Mouse (Mus musculus): ENCODE measurements around the gene Tbc1d17. TPM values are rescaled to one million over a fixed set of nuclear protein-coding genes. Genes with fewer than 3 reads are reported as not detected.

Gene Tbc1d17
- 115 and 138 TPM in 2 replicates for polyA plus RNA-seq (2012; rRNA removed; ENCODE audit: low replicate concordance)

DNA sequence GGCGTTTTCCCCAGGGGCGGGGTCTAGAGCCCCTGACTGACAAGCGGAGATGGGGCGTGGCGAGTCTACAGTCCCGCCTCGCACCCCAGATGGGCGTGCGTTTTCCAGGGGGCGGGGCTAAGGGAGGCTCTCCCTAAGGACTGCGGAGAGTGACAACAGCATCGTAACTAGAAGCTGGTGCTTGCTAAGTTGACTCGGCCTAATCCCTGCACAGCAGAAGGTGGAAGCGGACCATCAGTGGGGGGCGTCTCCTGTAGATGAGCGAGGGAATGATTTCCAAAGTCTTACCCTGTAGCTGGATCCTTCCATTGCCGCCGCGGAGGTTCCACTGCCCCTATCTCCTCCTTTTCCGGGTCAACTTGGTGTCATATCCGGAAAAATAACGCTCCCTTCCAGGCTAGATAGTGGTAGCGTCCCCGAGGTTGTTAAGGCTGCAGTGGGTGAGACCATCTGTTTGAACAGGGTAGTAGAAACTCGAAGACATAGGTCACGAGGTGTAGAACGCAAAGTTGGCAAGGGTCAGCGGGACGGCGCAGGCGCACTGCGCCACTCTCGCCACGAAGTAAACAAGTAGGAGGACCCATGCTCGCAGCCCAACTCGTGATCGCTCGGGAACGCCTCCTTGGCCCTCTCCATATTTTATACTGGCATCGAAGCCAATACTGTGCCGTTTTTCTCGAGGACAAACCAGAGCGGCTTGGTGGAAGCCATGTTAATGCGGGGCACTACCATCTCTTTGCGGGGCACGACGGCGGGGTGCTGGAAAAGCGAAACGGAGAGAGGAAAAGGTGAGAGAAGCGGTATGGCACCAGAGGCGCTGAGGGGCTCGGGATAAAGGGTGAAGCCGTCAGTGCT, at the start of gene Tbc1d17, which contains the start of gene Akt1s1:
Gene Tbc1d17, minus strand, starts transcription at position 519 of the 855 bp plus-strand sequence.
Gene Akt1s1, plus strand, starts transcription at position 431 of the 855 bp plus-strand sequence.

DNA sequence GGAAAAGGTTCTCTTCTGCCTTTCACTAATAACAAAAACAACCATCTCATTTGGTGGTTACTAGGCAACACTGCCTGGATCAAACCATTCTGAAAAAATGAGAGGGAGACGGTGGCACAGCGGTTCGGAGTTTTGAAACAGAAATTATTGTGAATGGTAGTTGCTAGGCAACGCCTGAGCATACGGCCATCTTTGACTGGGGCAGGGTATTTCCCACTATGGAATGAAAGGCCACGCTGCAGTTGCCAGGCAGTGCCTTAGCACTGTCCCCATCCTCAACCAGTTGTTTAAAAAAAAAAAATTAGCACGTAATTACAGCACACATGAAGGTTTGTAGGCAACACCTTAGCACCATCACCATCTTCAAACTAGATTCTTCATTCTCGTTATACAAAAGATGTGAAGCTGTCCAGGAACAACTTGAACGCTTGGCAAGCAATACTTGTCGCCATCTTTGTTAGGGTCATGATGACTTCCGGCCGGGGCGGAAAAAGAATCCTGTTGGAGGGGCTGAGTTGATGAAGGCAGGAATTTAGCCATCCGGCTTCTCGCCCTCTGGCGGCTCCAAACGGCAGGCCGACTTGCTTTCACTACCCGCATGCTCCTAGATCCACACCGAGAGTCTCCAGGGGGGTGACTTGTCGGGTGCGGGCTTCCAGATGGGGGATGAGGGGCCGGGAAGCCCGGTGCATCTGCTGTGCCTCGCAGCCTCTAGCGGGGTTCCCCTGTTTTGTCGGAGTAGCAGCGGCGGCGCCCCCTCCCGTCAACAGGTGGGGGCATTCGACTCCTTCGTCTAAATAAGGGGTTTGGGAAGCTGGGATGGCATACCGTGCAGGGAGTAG, 46.9 kb upstream of the Tbc1d17 start, which contains the start of gene Fuz:
Gene Fuz, plus strand, starts transcription at position 487 of the 842 bp plus-strand sequence.

DNA sequence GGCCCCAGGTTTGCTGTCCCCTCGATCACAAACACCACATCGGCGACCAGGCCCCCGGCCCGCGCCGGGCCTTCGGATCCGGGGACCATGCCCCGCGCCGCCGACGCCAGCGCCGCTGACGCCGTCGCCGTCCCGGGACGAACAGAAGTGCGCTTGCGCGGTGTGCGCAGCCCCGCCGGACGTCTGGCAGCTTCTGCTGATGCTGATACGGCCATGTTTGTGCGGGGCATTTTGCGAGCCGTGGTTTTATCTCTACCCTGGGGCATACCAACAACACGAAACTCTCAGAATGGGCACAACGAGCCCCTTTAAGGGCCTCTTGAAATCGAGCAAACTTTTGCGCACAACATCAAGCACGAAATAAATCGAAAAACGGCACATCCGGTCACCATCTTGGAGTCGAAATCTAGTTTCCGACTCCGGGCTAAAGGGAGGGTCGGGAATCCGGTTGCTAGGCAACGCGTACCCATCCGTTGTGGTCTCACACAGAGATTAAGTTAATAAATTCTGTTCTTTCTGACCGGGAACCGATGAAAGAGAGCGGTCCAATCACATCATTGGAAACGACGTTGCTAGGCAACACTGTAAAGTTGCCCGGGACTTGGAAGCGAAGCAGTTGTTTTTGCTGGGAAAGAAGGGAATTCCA, 43.5 kb upstream of the Tbc1d17 start, which contains the start of gene Med25:
Gene Med25, minus strand, starts transcription at position 437 of the 646 bp plus-strand sequence.

DNA sequence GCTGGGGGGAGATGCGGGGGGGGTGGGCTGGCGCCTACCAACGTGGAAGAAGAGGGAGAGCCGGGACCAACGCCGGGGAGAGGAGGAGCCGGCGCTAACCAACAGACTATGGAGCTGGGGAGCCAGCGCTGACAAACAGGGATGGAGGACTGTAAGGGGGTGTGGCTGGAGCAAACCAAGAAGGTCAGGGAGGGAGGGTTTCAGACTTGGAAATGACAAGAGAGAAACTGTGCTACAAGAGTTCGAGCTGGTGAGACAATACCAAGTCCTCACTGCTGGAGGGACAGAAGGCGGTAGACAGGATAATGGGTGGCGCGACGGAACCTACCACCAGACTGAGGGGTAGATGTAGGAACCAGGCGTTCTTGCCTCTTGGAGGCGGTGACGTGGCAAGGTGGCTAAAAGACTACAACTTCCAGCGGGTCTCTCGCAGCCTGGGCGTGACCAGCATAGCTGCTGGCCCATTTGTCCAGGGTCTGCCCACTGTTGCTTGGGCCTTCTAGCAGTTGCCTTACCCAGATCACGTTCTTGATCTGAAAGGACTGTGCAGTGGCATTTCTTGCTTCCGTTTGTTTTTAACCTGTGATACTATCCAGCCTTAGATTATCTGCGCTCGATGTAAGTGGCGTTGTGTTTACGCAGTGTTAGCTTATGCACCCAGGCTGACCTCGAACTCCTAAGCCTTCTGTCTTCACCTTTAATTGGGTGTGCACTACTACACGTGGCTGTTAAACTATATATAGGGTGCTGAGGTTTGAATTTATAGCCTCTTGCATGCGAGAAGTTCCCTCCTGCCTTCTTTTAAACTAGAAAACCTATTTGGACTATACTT, 21.0 kb upstream of the Tbc1d17 start, which contains the start of gene Ptov1:
Gene Ptov1, minus strand, starts transcription at position 92 of the 832 bp plus-strand sequence.

DNA sequence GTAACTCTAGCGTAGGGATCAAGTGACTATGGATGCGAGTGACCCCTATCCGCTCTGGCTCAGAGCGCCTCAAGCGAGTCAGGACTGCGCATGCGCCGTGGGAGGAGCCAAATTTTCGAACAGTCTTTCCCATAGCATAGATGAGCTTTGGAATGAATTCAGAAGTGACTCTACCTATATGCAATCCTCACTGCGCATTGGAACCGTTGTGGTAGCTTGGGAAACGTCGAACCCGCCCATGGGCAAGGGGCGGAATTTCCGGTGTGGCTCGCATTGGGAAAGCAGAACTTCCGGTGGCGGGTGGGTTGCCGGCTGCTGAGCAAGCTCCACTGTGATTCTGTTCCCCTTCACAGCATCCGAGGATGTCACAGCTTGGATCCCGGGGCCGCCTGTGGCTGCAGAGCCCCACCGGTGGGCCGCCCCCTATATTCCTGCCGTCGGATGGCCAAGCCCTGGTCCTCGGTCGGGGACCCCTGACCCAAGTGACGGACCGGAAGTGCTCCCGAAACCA, 8.2 kb upstream of the Tbc1d17 start, which contains the start of gene Pnkp:
Gene Pnkp, plus strand, starts transcription at position 98 of the 511 bp plus-strand sequence.

DNA sequence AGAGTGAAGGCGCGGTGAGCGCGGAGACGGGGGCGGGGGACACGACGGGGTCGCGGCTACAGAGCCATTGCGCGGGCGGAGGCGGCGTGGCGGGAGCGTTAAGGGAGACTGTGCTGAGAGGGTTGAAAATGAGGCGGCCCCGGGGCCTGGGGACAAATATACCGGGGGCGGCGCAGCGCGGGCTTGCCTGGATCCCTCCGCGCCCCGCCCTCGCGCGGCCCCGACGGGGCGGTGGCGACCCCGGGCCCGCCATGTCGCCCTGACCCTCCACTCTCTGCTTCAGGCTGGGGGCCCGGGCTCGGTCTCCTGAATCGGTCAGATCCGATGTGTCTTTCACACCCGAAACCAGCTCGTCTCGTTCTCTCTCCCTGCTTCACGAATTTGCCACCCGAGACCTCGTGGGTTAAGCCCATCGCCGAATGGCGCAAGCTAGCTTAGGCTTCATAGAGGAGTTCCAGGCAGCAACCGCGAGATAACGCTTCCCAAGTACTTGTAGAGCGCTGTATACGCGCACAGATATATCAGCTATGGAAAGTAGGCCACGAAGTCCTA, 32.3 kb downstream of the Tbc1d17 start, which contains the start of gene Atf5:
Gene Atf5, minus strand, starts transcription at position 189 of the 552 bp plus-strand sequence.

DNA sequence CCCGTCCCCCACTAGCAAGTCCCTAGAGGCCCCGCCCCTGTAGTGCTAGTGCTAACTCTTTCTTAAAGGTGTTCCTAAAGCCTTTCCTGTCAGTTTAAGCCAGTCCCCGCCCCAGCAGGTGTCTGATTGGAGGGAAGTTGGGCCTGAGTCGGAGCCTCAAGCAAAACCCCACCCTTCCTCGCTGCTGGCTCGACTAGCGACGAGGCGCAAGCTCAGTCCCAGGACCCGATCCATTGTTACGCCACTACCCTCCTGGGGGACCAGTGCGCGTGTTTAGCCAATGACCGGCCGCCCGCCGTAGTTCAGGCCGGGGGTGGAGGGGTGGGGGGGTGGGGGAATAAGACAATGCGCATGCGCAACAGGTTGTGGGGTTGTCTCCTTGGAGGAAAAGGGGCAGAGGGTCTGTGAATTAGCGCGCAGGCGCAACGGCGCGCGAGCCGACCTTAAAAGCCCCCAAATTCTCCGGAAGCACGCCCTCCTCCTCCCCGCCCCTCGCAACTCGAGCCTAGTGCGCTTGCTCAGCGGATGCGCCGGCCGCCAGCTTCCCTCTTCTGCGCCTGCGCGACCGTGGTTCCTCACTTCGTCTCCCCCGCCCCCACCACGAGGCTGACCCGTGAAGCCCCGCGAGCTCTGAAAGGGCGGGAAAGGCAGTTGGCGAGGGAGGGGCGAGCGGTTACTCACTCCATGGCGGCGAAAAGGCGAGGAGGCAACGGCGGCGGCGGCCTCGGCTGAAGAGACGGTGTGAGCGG, 33.0 kb downstream of the Tbc1d17 start, which contains the start of the genes Nup62 and Il4i1:
Gene Nup62, plus strand, starts transcription at position 368 of the 749 bp plus-strand sequence.
Gene Il4i1, plus strand, starts transcription at position 667 of the 749 bp plus-strand sequence.

Other genes with a start within 250 kb of the Tbc1d17 start
- 8.5 and 15.5 TPM in 2 replicates for gene Myh14, start 178.2 kb downstream of the Tbc1d17 start, polyA plus RNA-seq (2012; rRNA removed; ENCODE audit: low replicate concordance)
- not detected in 2 replicates for gene Izumo2, start 140.3 kb downstream of the Tbc1d17 start, polyA plus RNA-seq (2012; rRNA removed; ENCODE audit: low replicate concordance)
- 43.8 and 48.7 TPM in 2 replicates for gene Vrk3, start 100.7 kb downstream of the Tbc1d17 start, polyA plus RNA-seq (2012; rRNA removed; ENCODE audit: low replicate concordance)
- 0.11 and 0.13 TPM in 2 replicates for gene Zfp473, start 98.0 kb downstream of the Tbc1d17 start, polyA plus RNA-seq (2012; rRNA removed; ENCODE audit: low replicate concordance)
- 64.4 and 76.1 TPM in 2 replicates for gene Nup62, start 33.0 kb downstream of the Tbc1d17 start, polyA plus RNA-seq (2012; rRNA removed; ENCODE audit: low replicate concordance)
- gene Il4i1, start 32.7 kb downstream of the Tbc1d17 start, polyA plus RNA-seq (2012; rRNA removed; ENCODE audit: low replicate concordance): 51.1 and 162 TPM in 2 replicates
- gene Atf5, start 32.4 kb downstream of the Tbc1d17 start, polyA plus RNA-seq (2012; rRNA removed; ENCODE audit: low replicate concordance): 250 and 576 TPM in 2 replicates
- gene Akt1s1, start 88 bp downstream of the Tbc1d17 start, polyA plus RNA-seq (2012; rRNA removed; ENCODE audit: low replicate concordance): 67.1 and 282 TPM in 2 replicates
- gene Pnkp, start 8.1 kb upstream of the Tbc1d17 start, polyA plus RNA-seq (2012; rRNA removed; ENCODE audit: low replicate concordance): 39.0 and 104 TPM in 2 replicates
- 230 and 261 TPM in 2 replicates for gene Ptov1, start 20.7 kb upstream of the Tbc1d17 start, polyA plus RNA-seq (2012; rRNA removed; ENCODE audit: low replicate concordance)
- gene Med25, start 43.6 kb upstream of the Tbc1d17 start, polyA plus RNA-seq (2012; rRNA removed; ENCODE audit: low replicate concordance): 108 and 237 TPM in 2 replicates
- 65.1 and 103 TPM in 2 replicates for gene Fuz, start 47.0 kb upstream of the Tbc1d17 start, polyA plus RNA-seq (2012; rRNA removed; ENCODE audit: low replicate concordance)
- gene Ap2a1, start 80.4 kb upstream of the Tbc1d17 start, polyA plus RNA-seq (2012; rRNA removed; ENCODE audit: low replicate concordance): 87.8 and 112 TPM in 2 replicates
- gene Tsks, start 94.1 kb upstream of the Tbc1d17 start, polyA plus RNA-seq (2012; rRNA removed; ENCODE audit: low replicate concordance): 0.19 and 0.26 TPM in 2 replicates
- 34.3 and 34.4 TPM in 2 replicates for gene Cpt1c, start 125.8 kb upstream of the Tbc1d17 start, polyA plus RNA-seq (2012; rRNA removed; ENCODE audit: low replicate concordance)
- gene Prmt1, start 137.5 kb upstream of the Tbc1d17 start, polyA plus RNA-seq (2012; rRNA removed; ENCODE audit: low replicate concordance): 97.1 and 118 TPM in 2 replicates
- gene Irf3, start 148.6 kb upstream of the Tbc1d17 start, polyA plus RNA-seq (2012; rRNA removed; ENCODE audit: low replicate concordance): 120 and 136 TPM in 2 replicates
- gene Bcl2l12, start 149.6 kb upstream of the Tbc1d17 start, polyA plus RNA-seq (2012; rRNA removed; ENCODE audit: low replicate concordance): 38.7 and 59.9 TPM in 2 replicates
- 58.3 and 111 TPM in 2 replicates for gene Scaf1, start 167.3 kb upstream of the Tbc1d17 start, polyA plus RNA-seq (2012; rRNA removed; ENCODE audit: low replicate concordance)
- 201 and 278 TPM in 2 replicates for gene Rras, start 168.9 kb upstream of the Tbc1d17 start, polyA plus RNA-seq (2012; rRNA removed; ENCODE audit: low replicate concordance)
- gene Prr12, start 203.8 kb upstream of the Tbc1d17 start, polyA plus RNA-seq (2012; rRNA removed; ENCODE audit: low replicate concordance): 7.2 and 19.0 TPM in 2 replicates
- gene Nosip, start 213.3 kb upstream of the Tbc1d17 start, polyA plus RNA-seq (2012; rRNA removed; ENCODE audit: low replicate concordance): 75.7 and 106 TPM in 2 replicates
- 74.1 and 134 TPM in 2 replicates for gene Prrg2, start 213.6 kb upstream of the Tbc1d17 start, polyA plus RNA-seq (2012; rRNA removed; ENCODE audit: low replicate concordance)
- 147 and 250 TPM in 2 replicates for gene Rcn3, start 243.1 kb upstream of the Tbc1d17 start, polyA plus RNA-seq (2012; rRNA removed; ENCODE audit: low replicate concordance)

Data from mammary gland, adult 2 months (tissue).